Mouse (Mus musculus): ENCODE results near the gene Hamp.
A peak's percentile ranks its signal among the peaks of the same experiment; 100 is the strongest.

The Hamp gene

GRCm38 (mm10) chr7:30904042-30904441, 39.8 kb downstream of the Hamp start:
- DNase-seq, result peak in 1 of 2 experiments; percentile 21

- DNase-seq, result no peak
These were observed 48.6 kb downstream of the Hamp start for GRCm38 (mm10) chr7:30895217-30895616.

GRCm38 (mm10) chr7:30892515-30892914, 51.3 kb downstream of the Hamp start:
- DNase-seq, result no peak

All from cerebellum, postnatal 25 days (tissue).